Mouse (Mus musculus): ENCODE data around the gene Tex16. TPM values are rescaled to one million over a fixed set of nuclear protein-coding genes. Genes with fewer than 3 reads are reported as not detected.

Gene Tex16
- total RNA-seq (2021), result not detected
- long read RNA-seq, experiment 1, result 0 reads
- long read RNA-seq, experiment 2, result 0 reads

DNA sequence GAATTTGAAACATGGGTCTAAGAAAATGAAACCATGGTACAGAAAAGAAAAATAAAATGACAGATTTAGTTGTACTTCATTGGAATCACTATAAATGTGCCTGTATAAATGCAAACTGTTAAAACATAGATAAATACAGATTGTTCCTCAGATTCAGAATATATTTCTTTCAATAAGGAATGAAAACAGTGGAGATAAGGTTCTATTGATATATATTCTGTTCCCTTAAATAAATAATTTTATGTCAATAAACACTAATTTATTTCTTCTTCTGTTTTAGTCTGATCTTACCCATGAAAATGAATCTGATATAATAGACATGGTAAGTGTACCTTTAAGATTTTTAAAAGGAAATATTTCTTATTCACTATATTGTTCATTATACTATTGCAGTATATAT is at the start of gene Tex16:
TSS of gene Tex16 (plus strand) at position 301 of the 400 bp plus-strand sequence.
- no peak for DNase-seq

DNA sequence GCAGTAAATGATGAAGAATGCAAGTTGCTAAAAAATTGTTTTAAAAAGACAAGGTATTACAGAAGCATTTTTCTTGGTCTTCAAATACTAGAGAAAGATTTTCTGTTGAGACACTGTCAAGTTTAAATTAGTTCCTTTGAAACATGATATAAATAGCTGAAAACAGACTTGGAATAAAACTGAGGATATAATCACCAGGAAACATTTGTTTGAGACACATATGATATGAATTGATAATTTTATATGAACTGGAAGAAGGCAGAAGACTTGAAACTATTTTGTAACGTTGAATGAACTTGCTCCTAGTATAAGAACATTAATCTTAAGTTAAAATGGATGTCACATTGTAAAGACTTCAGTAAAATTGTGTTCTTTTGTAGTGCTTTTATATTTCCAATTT is 11.1 kb upstream of the Tex16 start:
- no peak for DNase-seq

Other genes starting within 250 kb of the Tex16 start
- gene Gm45194, start 119.6 kb upstream of the Tex16 start, total RNA-seq (2021), result not detected
- not detected for gene 4933403O08Rik, start 228.0 kb downstream of the Tex16 start, total RNA-seq (2021)

Data from heart, adult 18-20 months (tissue).